Mouse (Mus musculus) testis, postnatal 10 days (tissue): Measurements from ENCODE around the gene Cul1.

ENCODE experiments used
- DNase-seq: peaks from one replicate; pipeline ENCODE4 v3.0.0; 2021; ENCODE audit warnings: low spot score

The Cul1 gene

DNA sequence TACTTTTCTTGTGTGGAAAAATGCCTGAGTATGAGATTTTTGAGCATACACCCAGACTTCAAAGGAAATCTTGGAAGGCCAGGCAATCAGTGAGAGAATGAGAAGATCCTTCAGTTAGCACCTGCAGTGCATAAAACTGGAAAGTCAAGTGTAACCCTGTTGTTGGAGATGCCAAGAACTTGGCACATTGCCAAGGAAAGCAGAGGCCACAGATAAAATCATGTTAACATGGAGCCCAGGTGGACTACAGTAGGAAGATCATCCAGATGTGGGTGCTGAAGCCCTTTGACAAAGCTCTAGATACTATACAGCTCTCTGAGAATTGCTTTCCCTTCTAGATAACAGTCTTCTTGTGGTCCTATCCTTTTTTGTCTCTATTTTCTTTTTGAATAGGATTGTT is 19.2 kb downstream of the Cul1 start:
- no peak for DNase-seq

GRCm38 (mm10) chr6:47482027-47482426 is 28.8 kb downstream of the Cul1 start:
- DNase-seq, result no peak

GRCm38 (mm10) chr6:47494562-47494961 is 41.4 kb downstream of the Cul1 start:
- DNase-seq, result no peak

GRCm38 (mm10) chr6:47520030-47520429 is 66.8 kb downstream of the Cul1 start:
- no peak for DNase-seq

- no peak for DNase-seq
Measured at GRCm38 (mm10) chr6:47522431-47522830, 69.2 kb downstream of the Cul1 start.

DNA sequence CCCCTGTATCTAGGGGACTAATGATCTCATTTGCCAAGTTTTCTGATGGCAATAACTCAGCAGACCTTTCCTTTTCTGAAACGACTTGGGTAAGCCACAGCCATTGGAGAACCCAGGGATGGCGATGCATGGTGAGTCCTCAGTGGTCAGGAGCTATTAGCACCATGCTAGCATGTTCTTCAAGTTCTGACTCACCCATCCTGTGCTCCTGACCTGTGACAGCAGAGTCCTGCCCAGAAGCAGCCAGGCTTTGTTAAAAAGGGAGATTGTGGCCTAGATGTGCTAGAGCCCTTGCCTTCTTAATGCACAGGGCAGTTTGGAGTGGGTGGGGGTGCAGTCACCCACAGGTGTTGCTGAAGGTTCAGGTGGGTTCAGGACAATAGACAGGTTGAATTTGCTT is 71.8 kb downstream of the Cul1 start:
- no peak for DNase-seq

- DNase-seq, result no peak
Measured at GRCm38 (mm10) chr6:47526446-47526845, 73.2 kb downstream of the Cul1 start.

- DNase-seq, result no peak
Measured at GRCm38 (mm10) chr6:47527129-47527528, 73.9 kb downstream of the Cul1 start.

GRCm38 (mm10) chr6:47527655-47528054 is 74.5 kb downstream of the Cul1 start:
- no peak for DNase-seq

- no peak for DNase-seq
Measured at GRCm38 (mm10) chr6:47532547-47532946, 79.3 kb downstream of the Cul1 start.

DNA sequence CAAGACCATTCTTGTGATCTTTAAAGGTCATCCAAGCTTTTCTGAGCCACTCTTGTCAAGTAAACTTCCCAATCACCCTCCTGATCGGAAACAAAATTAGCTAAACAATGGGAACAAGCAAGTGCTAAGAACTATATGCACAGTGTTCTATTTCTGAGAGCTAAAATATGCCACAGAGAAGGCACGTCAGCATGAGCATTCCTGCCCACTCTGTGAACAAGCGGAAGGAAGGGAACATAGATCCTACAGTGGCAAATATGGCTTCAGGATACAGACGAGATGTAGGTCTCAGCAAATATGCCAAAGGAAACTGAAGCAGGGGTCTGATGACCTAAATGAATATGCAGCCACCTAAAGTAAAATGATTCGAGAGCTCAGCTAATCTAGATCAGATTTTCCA is 82.1 kb downstream of the Cul1 start:
- DNase-seq, result no peak

- no peak for DNase-seq
Measured at GRCm38 (mm10) chr6:47552280-47552679, 99.1 kb downstream of the Cul1 start.

DNA sequence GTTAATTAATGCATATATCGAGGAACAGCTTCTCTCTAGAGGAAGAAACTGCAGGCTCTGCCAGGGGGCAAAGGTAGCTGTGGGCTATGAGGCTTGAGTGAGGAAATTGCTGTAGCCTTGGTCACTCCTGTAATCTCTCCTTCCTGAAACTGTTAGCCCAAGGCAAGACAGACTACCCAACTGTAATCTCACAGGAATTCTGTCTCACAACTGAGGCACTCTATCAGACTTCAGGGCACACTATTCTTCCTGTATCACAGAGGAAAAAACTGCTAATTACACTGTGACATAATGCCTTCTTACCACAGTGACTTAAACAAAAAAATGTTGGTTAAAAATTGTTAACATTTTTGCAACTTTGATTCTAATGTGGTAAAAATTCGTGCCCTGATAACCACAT is 106.1 kb downstream of the Cul1 start:
- no peak for DNase-seq

GRCm38 (mm10) chr6:47560407-47560806 is 107.2 kb downstream of the Cul1 start:
- DNase-seq, result no peak

- no peak for DNase-seq
Measured at GRCm38 (mm10) chr6:47560846-47561245, 107.6 kb downstream of the Cul1 start.

GRCm38 (mm10) chr6:47561426-47561825 is 108.2 kb downstream of the Cul1 start:
- no peak for DNase-seq

DNA sequence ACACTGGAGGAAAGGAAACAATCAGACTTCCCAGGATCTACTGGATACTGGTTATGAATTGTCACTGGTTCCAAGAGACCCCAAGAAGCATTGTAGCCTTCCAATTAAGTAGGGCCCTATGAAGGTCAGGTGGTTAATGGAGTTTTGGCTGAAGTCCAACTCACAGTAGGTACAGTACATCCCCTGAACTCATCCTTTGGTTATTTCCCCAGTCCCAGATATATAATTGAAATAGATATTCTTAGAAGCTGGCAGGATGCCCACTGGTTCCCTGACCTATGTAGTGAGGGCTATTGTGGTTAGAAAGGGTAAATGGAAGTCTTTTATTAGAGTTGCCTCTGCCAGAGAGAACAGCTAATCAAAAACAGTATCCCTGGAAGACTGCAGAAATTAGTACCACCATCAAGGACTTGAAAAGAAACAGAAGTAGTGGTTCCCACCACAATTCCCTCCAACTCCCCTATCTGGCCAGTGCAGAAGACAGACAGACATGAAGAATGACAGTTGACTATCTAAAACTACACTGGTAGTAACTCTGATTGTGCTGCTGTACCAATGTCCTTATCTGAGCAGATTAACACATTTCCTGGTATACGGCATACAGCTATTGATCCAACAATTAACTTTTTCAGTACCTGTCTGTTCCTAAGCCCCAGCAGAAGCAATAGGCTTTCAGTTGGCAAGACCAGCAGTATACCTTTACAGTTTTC is 112.3 kb downstream of the Cul1 start:
- DNase-seq, result no peak

DNA sequence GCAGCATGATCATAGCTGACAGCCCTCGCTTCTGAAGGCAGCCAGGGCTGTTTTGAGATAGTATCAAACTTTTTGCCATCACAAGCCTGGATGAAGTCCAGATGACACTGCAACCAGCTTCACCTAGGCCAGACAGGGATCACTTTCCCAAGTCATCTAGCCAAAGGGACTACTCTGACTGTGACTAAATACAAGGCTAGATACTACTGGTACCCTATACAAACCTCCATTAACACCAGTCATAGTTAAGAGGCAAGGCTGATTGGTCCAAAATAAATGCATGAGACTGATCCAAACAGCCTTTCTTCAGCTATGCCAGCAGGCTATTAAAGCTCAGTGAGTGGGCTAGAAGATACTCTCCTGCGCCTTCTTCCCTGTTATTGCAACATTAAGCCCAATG is 119.7 kb downstream of the Cul1 start:
- no peak for DNase-seq
